Mouse (Mus musculus) liver, postnatal 0 days (tissue): ENCODE measurements around the gene Sox11. TPM values are rescaled to one million over a fixed set of nuclear protein-coding genes. Genes with fewer than 3 reads are reported as not detected.
A peak's percentile ranks its signal among the peaks of the same experiment; 100 is the strongest.

Source experiments
- ATAC-seq: fragments of 200-750 bp; cut with Nextera tagmentation; 2 replicates; pipeline ENCODE4 v1.8.0; 2017; ENCODE audit warnings: mild to moderate bottlenecking, moderate library complexity
- DNase-seq: peaks from one replicate; pipeline ENCODE4 v3.0.0-alpha.2; 2016
- H3K27ac ChIP-seq: fragments of 300-500 bp; sonication (generic); 2 replicates; pipeline ENCODE4 v1.5.1; 2014; ENCODE audit warnings: antibody characterized with exemption, moderate library complexity, mild to moderate bottlenecking, low read depth
- H3K27me3 ChIP-seq: fragments of 300-500 bp; sonication (generic); 2 replicates; pipeline ENCODE4 v1.6.1; 2014; ENCODE audit warnings: low read length, control low read depth, mixed read lengths; ENCODE audit not compliant: insufficient read depth
- H3K36me3 ChIP-seq: fragments of 300-500 bp; sonication (generic); replicated peaks from 2 replicates; pipeline ENCODE4 v1.6.1; 2014; ENCODE audit warnings: mild to moderate bottlenecking, control low read depth, low read length, moderate library complexity, mixed read lengths; ENCODE audit not compliant: insufficient read depth
- H3K4me1 ChIP-seq: fragments of 300-500 bp; sonication (generic); 2 replicates; pipeline ENCODE4 v1.6.1; 2014; ENCODE audit warnings: antibody characterized with exemption, mild to moderate bottlenecking, control low read depth; ENCODE audit not compliant: insufficient read depth
- H3K4me2 ChIP-seq: fragments of 300-500 bp; sonication (generic); 2 replicates; pipeline ENCODE4 v1.6.1; 2014; ENCODE audit warnings: low read depth, mild to moderate bottlenecking, low read length, moderate library complexity, mixed read lengths
- H3K4me3 ChIP-seq: fragments of 300-500 bp; sonication (generic); 2 replicates; pipeline ENCODE4 v1.5.1; 2014; ENCODE audit warnings: low read depth, low read length
- H3K9ac ChIP-seq: fragments of 300-500 bp; sonication (generic); replicated peaks from 2 replicates; pipeline ENCODE4 v1.6.1; 2014; ENCODE audit warnings: mild to moderate bottlenecking, moderate library complexity
- H3K9me3 ChIP-seq: fragments of 300-500 bp; sonication (generic); 2 replicates; pipeline ENCODE4 v1.6.1; 2016; ENCODE audit warnings: mild to moderate bottlenecking, control low read depth, low read length, mixed read lengths
- CTCF ChIP-seq: sonication (generic); IDR thresholded peaks from 2 replicates; pipeline ENCODE4 v1.5.1; 2016; ENCODE audit warnings: antibody characterized with exemption, low read depth
- EP300 ChIP-seq: IDR thresholded peaks from 2 replicates; pipeline ENCODE4 v1.6.1; 2016; ENCODE audit warnings: antibody characterized with exemption, low read depth, mild to moderate bottlenecking
- WGBS: fragments of 180-500 bp; shearing (Covaris S2); extraction: QIAGEN DNeasy Blood & Tissue Kit; methylation state at CpG from one replicate; pipeline ENCODE4 v1.1.7; 2014; ENCODE audit not compliant: insufficient replicate concordance; 5-methylcytosine and 5-hydroxymethylcytosine counted together
- polyA plus RNA-seq: library from polyadenylated mRNA; unstranded; fragments of >200 nt; fragmentation: Nextera tagmentation; extraction: Ambion mirVana; gene quantifications from 2 replicates; pipeline ENCODE4 v1.2.1, GENCODE M21; 2015

The Sox11 gene
- polyA plus RNA-seq, result 0.48 and 0.54 TPM in 2 replicates

GRCm38 (mm10) chr12:27341871-27342690 is at the start of gene Sox11:
Gene Sox11 (minus strand): TSS chr12:27342574.
- Histone ChIP-seq H3K9me3 (no peaks in the 10 kb centered on the region), H3K4me3 (peak within 1 kb of the TSS; percentile 44), H3K9ac (no peak within 1 kb of the TSS), H3K27me3 (peaks cover 69% of the 10 kb centered on the region), H3K4me1 (peaks cover 11% of the 10 kb centered on the region; the same call in 1 of the 2 replicates), H3K4me2 (peak within 1 kb of the TSS; percentile 62), H3K36me3 (no peaks in the 10 kb centered on the region), H3K27ac (no peak within 1 kb of the TSS)
- DNase-seq, result peak; percentile 27
- TF ChIP-seq EP300, result no peak
- under 1% methylated on average over 89 of the region's 95 CpGs for WGBS
- no peak for ATAC-seq

DNA sequence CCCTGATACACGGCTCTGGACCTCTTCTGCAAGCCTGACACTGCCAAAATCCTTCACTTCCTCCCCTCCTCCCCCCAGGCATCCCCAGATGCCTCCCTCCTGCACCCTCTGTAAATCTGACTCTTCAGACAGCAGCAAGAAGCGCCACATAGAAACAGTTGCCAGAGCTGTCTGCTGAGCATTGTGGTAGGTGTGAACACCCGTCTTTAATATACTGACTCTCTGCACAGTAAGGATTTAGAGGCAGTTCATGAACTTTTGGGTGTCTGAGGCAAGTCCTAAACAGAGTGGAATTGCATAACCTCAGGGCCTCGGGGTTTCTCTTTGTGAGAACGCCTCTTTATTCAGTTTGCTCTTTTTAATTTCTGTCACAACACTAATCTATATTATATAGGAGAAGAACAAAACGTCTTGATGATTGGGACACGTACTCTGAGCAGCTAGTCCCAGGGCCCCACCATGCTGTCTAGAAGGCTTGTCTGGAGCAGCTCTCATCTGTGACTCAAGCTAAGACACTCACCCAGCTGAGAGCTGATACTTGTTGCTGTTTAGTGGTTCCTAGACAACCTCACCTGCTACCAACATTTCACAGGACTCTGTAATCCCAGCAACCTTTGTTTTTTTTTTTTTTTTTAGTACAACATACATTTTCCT is 49.4 kb upstream of the Sox11 start:
- no peak overlapping the region for H3K4me2 ChIP-seq
- ATAC-seq (no peak), DNase-seq (no peak)
- TF ChIP-seq CTCF (no peak), EP300 (no peak)
- no peaks in the 10 kb centered on the region for H3K36me3 ChIP-seq
- 48% methylated on average over 7 of the region's 7 CpGs for WGBS
- H3K9ac ChIP-seq, result no peak overlapping the region
- no peaks in the 10 kb centered on the region for H3K4me1 ChIP-seq
- no peaks in the 10 kb centered on the region for H3K9me3 ChIP-seq
- no peaks in the 10 kb centered on the region for H3K27me3 ChIP-seq
- no peak overlapping the region for H3K27ac ChIP-seq
- H3K4me3 ChIP-seq, result no peak overlapping the region

GRCm38 (mm10) chr12:27390439-27390838 is 48.1 kb upstream of the Sox11 start:
- H3K9me3 ChIP-seq, result no peaks in the 10 kb centered on the region
- no peaks in the 10 kb centered on the region for H3K36me3 ChIP-seq
- no peaks in the 10 kb centered on the region for H3K4me1 ChIP-seq
- no peak overlapping the region for H3K4me3 ChIP-seq
- no peaks in the 10 kb centered on the region for H3K27me3 ChIP-seq
- no peak for TF ChIP-seq EP300
- no peak for TF ChIP-seq CTCF
- H3K27ac ChIP-seq, result no peak overlapping the region
- H3K4me2 ChIP-seq, result no peak overlapping the region
- ATAC-seq (no peak), DNase-seq (no peak)
- H3K9ac ChIP-seq, result no peak overlapping the region
- WGBS, result 48% methylated on average over 3 of the region's 3 CpGs

DNA sequence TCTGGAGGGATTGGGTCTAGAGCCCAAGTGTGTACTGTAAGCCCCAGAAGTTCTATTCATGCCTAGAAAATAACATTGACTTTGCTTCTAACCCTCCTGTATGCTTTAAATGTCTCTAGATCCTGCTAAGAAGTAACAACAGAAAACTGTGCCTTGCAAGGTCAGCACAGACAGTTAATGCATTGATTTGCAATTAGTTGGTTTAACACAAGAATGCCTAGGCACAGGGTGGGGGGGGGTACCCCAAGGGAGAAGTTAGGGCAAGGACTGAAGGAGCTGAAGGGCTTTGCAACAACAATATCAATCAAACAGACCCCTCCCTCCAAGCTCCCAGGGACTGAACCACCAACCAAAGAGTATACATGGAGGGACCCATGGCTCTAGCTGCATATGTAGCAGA is 47.1 kb upstream of the Sox11 start:
- H3K27ac ChIP-seq, result no peak overlapping the region
- no peak overlapping the region for H3K4me3 ChIP-seq
- DNase-seq, result no peak
- no peaks in the 10 kb centered on the region for H3K4me1 ChIP-seq
- no peaks in the 10 kb centered on the region for H3K36me3 ChIP-seq
- TF ChIP-seq EP300 (no peak), CTCF (no peak)
- H3K9me3 ChIP-seq, result no peaks in the 10 kb centered on the region
- H3K4me2 ChIP-seq, result no peak overlapping the region
- no peaks in the 10 kb centered on the region for H3K27me3 ChIP-seq
- ATAC-seq, result no peak
- H3K9ac ChIP-seq, result no peak overlapping the region

- H3K36me3 ChIP-seq, result no peaks in the 10 kb centered on the region
- no peak overlapping the region for H3K9ac ChIP-seq
- DNase-seq, result no peak
- no peak overlapping the region for H3K4me3 ChIP-seq
- H3K27ac ChIP-seq, result no peak overlapping the region
- WGBS, result 55% methylated on average over 3 of the region's 3 CpGs
- ATAC-seq, result no peak
- H3K4me2 ChIP-seq, result no peak overlapping the region
- no peaks in the 10 kb centered on the region for H3K27me3 ChIP-seq
- H3K4me1 ChIP-seq, result no peaks in the 10 kb centered on the region
- no peaks in the 10 kb centered on the region for H3K9me3 ChIP-seq
- TF ChIP-seq EP300 (no peak), CTCF (no peak)
These were observed 30.1 kb upstream of the Sox11 start for GRCm38 (mm10) chr12:27372505-27372904.

DNA sequence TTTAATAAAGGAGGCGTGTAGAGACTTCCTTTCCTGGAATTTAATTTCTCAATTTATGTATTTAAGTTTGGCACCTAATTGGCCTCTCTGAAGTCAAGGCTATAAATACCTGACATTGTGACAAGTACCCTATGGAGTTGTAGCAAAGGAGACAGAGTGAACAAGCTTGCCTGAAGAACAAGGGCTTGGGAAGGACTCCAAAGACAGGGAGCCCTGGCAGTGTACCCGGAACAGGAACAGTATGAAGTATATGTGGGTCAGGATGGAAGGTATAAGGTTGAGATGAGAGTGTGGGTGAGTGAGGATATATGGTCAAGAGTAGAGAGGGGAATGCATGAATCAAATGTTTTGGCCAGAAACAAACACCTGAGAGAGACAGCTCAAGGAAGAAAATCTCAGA is 28.4 kb upstream of the Sox11 start:
- Histone ChIP-seq H3K27ac (no peak overlapping the region), H3K4me2 (no peak overlapping the region), H3K9ac (no peak overlapping the region), H3K4me3 (no peak overlapping the region), H3K27me3 (no peaks in the 10 kb centered on the region), H3K4me1 (no peaks in the 10 kb centered on the region), H3K36me3 (no peaks in the 10 kb centered on the region), H3K9me3 (no peaks in the 10 kb centered on the region)
- DNase-seq (no peak), ATAC-seq (no peak)
- WGBS, result 61% methylated on average over 2 of the region's 2 CpGs
- no peak for TF ChIP-seq CTCF
- TF ChIP-seq EP300, result no peak
